Mouse (Mus musculus) hindbrain, embryonic 11.5 days (tissue): ENCODE results near the gene Rps19. TPM values are rescaled to one million over a fixed set of nuclear protein-coding genes. Genes with fewer than 3 reads are reported as not detected.

ENCODE experiments used
- ATAC-seq: fragments of 200-750 bp; cut with Nextera tagmentation; 2 replicates; pipeline ENCODE4 v1.8.0; 2017; ENCODE audit warnings: mild to moderate bottlenecking, moderate TSS enrichment, moderate library complexity; ENCODE audit not compliant: low FRiP score
- DNase-seq: peaks from one replicate; pipeline ENCODE4 v3.0.0-alpha.2; 2015; ENCODE audit warnings: low spot score
- H3K27ac ChIP-seq: fragments of 300-500 bp; sonication (generic); 2 replicates; pipeline ENCODE4 v1.5.1; 2014; ENCODE audit warnings: mild to moderate bottlenecking, low read depth, low read length
- H3K27me3 ChIP-seq: fragments of 300-500 bp; sonication (generic); 2 replicates; pipeline ENCODE4 v1.6.1; 2014; ENCODE audit warnings: mild to moderate bottlenecking, low read length, moderate library complexity, mixed read lengths; ENCODE audit not compliant: control insufficient read depth, insufficient read depth
- H3K36me3 ChIP-seq: fragments of 300-500 bp; sonication (generic); 2 replicates; pipeline ENCODE4 v1.6.1; 2014; ENCODE audit warnings: mild to moderate bottlenecking, low read length, moderate library complexity, mixed read lengths; ENCODE audit not compliant: control insufficient read depth, insufficient read depth
- H3K4me1 ChIP-seq: fragments of 300-500 bp; sonication (generic); replicated peaks from 2 replicates; pipeline ENCODE4 v1.6.1; 2014; ENCODE audit warnings: low read length, mixed read lengths; ENCODE audit not compliant: control insufficient read depth, insufficient read depth
- H3K4me2 ChIP-seq: fragments of 300-500 bp; sonication (generic); replicated peaks from 2 replicates; pipeline ENCODE4 v1.6.1; 2014; ENCODE audit warnings: mild to moderate bottlenecking, low read depth, low read length
- H3K4me3 ChIP-seq: fragments of 300-500 bp; sonication (generic); 2 replicates; pipeline ENCODE4 v1.5.1; 2014; ENCODE audit warnings: low read depth, low read length
- H3K9ac ChIP-seq: fragments of 300-500 bp; sonication (generic); 2 replicates; pipeline ENCODE4 v1.6.1; 2014; ENCODE audit warnings: low read depth, low read length
- H3K9me3 ChIP-seq: fragments of 300-500 bp; sonication (generic); 2 replicates; pipeline ENCODE4 v1.6.1; 2016; ENCODE audit warnings: low read length; ENCODE audit not compliant: control insufficient read depth
- WGBS: fragments of 180-500 bp; shearing (Covaris S2); extraction: QIAGEN DNeasy Blood & Tissue Kit; methylation state at CpG from one replicate; pipeline ENCODE4 v1.1.7; 2014; 5-methylcytosine and 5-hydroxymethylcytosine counted together
- polyA plus RNA-seq: library from polyadenylated mRNA; unstranded; fragments of >200 nt; fragmentation: Nextera tagmentation; extraction: Ambion mirVana; gene quantifications from 2 replicates; pipeline ENCODE4 v1.2.1, GENCODE M21; 2014

Gene Rps19
- polyA plus RNA-seq, 1 experiment from 2014 or later, result 1,792 TPM

DNA sequence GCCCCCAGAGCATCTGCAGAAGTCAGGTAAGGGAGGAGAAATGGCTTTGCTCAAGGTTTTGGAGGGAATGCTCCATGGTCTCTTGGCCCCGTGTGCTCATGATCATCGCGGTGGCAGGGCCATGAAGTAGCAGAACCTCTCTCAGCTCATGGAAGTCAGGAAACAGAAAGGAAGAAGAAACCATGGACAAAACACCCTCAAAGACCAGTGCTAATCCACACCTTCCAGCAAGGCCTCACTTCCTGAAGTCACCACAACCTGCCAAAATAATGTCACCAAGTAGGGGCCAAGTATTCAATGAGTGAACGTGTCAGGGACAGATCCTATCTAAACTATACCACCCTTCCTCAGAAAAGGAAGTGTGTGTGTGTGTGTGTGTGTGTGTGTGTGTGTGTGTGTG is 21.3 kb upstream of the Rps19 start:
- Histone ChIP-seq H3K4me2 (no peak overlapping the region), H3K9me3 (no peaks in the 10 kb centered on the region), H3K9ac (no peak overlapping the region), H3K27me3 (no peaks in the 10 kb centered on the region), H3K27ac (no peak overlapping the region), H3K36me3 (no peaks in the 10 kb centered on the region), H3K4me1 (no peaks in the 10 kb centered on the region), H3K4me3 (no peak overlapping the region)
- WGBS, result 84% methylated on average over 4 of the region's 4 CpGs
- ATAC-seq (no peak), DNase-seq (no peak)

DNA sequence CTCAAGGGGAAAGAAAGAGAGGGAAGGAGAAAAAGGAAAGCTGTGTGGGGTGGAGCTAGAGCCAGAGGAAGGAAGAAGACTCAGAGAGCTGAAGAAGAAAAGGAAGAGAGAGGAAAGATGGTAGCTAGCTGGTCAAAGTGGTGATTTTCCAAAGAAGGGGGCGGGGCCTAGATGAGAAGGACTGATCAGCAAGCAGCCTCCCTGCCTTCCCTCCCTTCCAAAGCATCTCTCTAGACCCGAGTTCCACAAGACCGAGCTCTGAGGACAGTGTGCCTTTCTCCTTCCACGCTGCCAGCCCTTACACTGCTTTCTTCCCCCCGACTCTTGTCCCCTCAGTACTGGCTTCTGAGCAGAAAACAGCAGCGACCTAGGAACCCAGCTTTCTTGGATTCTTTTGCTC is 20.0 kb upstream of the Rps19 start:
- no peak overlapping the region for H3K9ac ChIP-seq
- no peaks in the 10 kb centered on the region for H3K27me3 ChIP-seq
- DNase-seq (no peak), ATAC-seq (no peak)
- H3K4me3 ChIP-seq, result no peak overlapping the region
- H3K4me2 ChIP-seq, result no peak overlapping the region
- no peaks in the 10 kb centered on the region for H3K9me3 ChIP-seq
- WGBS, result 34% methylated on average over 6 of the region's 6 CpGs
- no peaks in the 10 kb centered on the region for H3K36me3 ChIP-seq
- no peaks in the 10 kb centered on the region for H3K4me1 ChIP-seq
- no peak overlapping the region for H3K27ac ChIP-seq

DNA sequence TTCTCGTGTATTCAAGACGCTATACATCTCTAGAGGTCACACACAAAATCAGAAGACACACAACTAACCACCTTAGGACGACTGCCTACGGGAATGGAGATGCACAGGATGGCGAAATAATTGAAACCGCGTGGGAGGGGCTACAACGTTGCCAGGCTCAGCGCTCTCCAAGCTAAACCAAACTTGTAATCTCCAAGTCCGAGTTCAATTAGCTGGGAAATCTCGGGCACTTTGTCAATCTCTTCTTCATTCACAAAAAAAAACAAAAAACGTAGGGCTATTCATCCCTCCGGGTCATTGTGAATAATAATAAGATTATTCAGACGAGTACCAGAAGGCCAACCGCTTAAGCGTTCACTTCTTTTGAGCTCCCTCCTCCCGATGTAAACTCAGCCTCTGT is 15.1 kb upstream of the Rps19 start:
- Histone ChIP-seq H3K4me3 (no peak overlapping the region), H3K4me1 (no peaks in the 10 kb centered on the region), H3K27me3 (no peaks in the 10 kb centered on the region), H3K27ac (no peak overlapping the region), H3K4me2 (no peak overlapping the region), H3K9me3 (no peaks in the 10 kb centered on the region), H3K9ac (no peak overlapping the region), H3K36me3 (no peaks in the 10 kb centered on the region)
- ATAC-seq (no peak), DNase-seq (no peak)
- 64% methylated on average over 17 of the region's 17 CpGs for WGBS

DNA sequence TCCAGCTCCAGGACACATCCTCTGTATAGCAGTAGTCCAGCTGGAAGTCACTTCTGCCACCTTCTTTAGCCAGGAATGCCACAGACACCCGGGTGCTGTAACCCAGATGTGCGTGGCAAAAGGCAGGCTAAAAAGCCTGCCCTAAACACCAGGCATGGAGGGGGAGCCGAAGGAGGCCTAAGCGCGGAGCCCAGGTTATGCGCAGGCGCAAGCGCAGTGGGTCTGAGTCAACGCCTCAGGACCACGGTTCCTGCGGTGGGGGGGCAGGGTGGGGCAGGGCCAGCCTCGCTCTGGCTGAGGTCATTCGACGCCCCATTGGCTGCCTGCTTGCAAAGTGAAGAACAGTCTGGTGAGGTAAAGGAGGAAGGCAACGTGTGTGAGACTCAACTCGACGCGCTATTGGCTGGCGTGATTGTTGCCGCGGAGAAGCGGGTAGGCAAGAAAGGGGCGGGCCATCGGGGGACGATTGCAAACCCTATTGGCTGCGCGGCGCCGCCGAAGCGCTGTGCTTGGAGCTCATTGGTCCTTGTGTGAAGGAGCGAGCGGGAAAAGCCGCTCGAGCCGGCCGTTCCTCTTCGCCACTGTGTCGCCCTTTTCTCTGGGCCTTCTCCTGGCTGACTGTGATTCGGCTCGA is 14.5 kb upstream of the Rps19 start, which contains the start of the genes Lypd4 and Dmrtc2:
Gene Lypd4 (minus strand): TSS at position 410 of the 634 bp plus-strand sequence.
Gene Dmrtc2 (plus strand): TSS at position 526 of the 634 bp plus-strand sequence.
- no peaks in the 10 kb centered on the region for H3K36me3 ChIP-seq
- 42% methylated on average over 41 of the region's 41 CpGs for WGBS
- H3K27ac ChIP-seq, result no peak within 1 kb of the TSS
- DNase-seq, result no peak
- no peaks in the 10 kb centered on the region for H3K27me3 ChIP-seq
- H3K4me3 ChIP-seq, result no peak within 1 kb of the TSS
- no peak for ATAC-seq
- H3K4me1 ChIP-seq, result no peaks in the 10 kb centered on the region
- H3K4me2 ChIP-seq, result no peak within 1 kb of the TSS
- H3K9me3 ChIP-seq, result no peaks in the 10 kb centered on the region
- no peak within 1 kb of the TSS for H3K9ac ChIP-seq

DNA sequence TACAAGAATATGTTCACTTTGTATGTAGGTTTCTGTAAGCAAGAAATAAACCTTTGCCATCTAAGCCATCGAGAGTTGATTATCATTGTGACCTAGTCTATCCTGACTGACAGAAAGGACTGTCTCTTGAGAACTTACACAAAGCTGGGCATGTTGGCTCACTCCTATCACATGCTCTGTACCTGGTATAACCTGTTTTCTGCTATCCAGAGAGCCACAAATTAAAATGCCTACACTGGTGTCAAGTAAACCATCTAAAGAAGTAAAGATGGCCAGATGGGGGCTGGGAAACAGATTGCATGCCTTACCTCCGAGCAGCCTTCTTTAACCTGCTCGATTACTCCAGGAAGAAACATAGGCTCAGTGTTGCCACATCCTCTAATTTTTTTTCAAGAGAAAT is 6.6 kb upstream of the Rps19 start:
- Histone ChIP-seq H3K27ac (no peak overlapping the region), H3K27me3 (no peaks in the 10 kb centered on the region), H3K36me3 (no peaks in the 10 kb centered on the region), H3K9me3 (no peaks in the 10 kb centered on the region), H3K4me3 (no peak overlapping the region), H3K4me2 (no peak overlapping the region), H3K4me1 (no peaks in the 10 kb centered on the region), H3K9ac (no peak overlapping the region)
- no peak for ATAC-seq
- WGBS, result 79% methylated on average over 3 of the region's 3 CpGs
- no peak for DNase-seq

DNA sequence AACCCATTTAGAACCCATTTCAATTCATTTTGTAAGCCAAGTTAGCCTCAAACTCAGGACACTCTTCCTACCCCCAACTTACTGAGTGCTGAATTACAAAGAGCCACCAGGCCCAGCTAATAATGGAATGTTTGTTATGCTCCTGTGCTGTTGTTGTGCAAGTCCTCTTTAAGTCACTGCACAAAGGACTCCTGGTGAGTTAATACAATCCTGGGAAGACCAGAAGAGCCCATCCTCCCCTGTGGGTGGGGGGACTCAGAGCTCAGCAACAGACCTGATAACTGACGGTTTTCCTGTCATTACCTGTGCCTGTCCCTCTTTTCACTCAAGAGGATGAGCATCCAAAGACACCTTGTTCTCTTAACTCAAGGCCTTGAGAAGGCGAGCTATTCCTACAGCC is 4.6 kb upstream of the Rps19 start:
- Histone ChIP-seq H3K9me3 (no peaks in the 10 kb centered on the region), H3K4me3 (no peak overlapping the region), H3K27ac (no peak overlapping the region), H3K4me2 (no peak overlapping the region), H3K4me1 (no peaks in the 10 kb centered on the region), H3K9ac (no peak overlapping the region), H3K36me3 (no peaks in the 10 kb centered on the region), H3K27me3 (no peaks in the 10 kb centered on the region)
- WGBS, result 11% methylated on average over 2 of the region's 2 CpGs
- ATAC-seq (no peak), DNase-seq (no peak)

DNA sequence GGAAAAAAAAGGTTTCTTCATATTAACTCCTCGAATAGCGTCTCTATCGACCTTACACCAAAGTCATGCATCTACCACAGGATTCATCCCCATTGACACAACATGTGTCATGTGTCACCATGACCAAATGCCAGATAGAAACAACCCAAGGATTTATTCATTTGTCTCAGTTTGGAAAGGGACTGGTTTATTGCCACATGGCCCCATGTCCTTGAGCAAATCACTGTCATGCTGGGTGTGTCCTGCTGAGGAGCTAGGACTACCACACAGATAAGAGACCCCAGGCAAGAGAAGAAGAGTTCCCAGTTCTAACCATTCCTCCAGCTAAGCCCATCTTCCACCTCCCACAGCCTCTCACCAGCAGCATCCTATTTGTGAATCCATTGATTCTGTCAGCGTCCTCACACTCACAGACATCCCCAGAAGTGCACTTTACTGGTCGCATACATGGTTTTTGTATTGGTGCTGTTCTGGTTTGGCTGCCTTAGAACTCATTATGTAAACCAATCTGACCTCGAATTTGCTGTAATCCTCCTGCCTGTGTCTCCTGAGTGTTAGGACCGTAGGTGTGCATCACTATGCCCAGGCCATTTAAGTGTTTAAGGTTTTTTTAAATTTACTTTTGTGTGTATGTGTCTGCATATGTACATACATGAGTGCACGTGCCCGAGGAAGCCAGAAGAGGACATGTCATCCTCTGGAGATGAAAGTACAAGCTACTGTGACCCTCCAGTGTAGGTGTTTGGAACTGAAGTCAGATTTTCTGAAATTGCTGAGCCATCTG is 1.6 kb upstream of the Rps19 start:
- Histone ChIP-seq H3K9ac (no peak overlapping the region), H3K27ac (no peak overlapping the region), H3K9me3 (no peaks in the 10 kb centered on the region), H3K4me3 (no peak overlapping the region), H3K27me3 (no peaks in the 10 kb centered on the region), H3K4me1 (peaks cover 10% of the 10 kb centered on the region), H3K4me2 (no peak overlapping the region), H3K36me3 (peaks cover 7% of the 10 kb centered on the region; the same call in 1 of the 2 replicates)
- ATAC-seq, result no peak
- 92% methylated on average over 9 of the region's 9 CpGs for WGBS
- DNase-seq, result no peak

DNA sequence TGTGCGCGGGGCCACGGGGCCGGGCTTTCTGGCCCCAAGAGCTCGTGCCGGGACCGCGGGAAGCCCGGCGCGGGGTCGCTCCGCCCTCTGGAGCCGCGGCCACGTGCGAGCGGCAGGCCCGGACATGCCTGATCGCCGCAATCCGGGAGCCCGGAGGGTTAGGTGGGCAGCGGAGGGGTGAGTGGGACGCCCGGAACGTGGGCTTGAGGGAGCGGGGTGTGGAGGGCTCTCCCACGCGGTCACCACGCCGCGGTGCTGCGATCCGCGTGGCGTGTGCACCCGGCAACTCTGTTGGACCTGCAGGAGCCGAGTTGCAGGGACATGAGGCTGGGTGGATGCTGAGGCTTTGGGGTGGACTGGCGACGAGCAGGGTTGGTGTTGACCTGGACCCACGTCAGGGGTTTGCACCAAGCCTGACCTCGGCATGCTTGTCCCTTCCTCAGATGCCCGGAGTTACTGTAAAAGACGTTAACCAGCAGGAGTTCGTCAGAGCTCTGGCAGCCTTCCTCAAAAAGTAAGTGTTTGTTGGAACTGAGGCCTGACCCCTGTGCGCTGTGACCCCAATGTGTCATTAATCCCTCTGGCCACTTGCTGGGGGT is 621 bp downstream of the Rps19 start:
- H3K36me3 ChIP-seq, result peaks cover 17% of the 10 kb centered on the region; the same call in 1 of the 2 replicates
- no peaks in the 10 kb centered on the region for H3K9me3 ChIP-seq
- H3K4me1 ChIP-seq, result peaks cover 10% of the 10 kb centered on the region
- WGBS, result under 1% methylated on average over 45 of the region's 47 CpGs
- no peaks in the 10 kb centered on the region for H3K27me3 ChIP-seq
- ATAC-seq (peak; percentile 5; the same call in 1 of the 2 replicates), DNase-seq (no peak)
- H3K27ac ChIP-seq, result peak overlapping the region; percentile 86
- peak overlapping the region; percentile 99 for H3K9ac ChIP-seq
- H3K4me3 ChIP-seq, result peak overlapping the region; percentile 97
- peak overlapping the region; percentile 49 for H3K4me2 ChIP-seq
